Mouse (Mus musculus) brain, embryonic 18.5 days (tissue): ENCODE measurements around the gene Ppp1r27.
"Not testable (repeated sequence)": the region's sequence is repeated elsewhere in the genome, so short reads cannot be mapped to it uniquely, and the experiment has no call there.

Experiments
- DNase-seq: peaks from one replicate; pipeline ENCODE4 v3.0.0-alpha.2; 2012; ENCODE audit warnings: low read depth, low spot score

Ppp1r27 gene

GRCm38 (mm10) chr11:120515611-120516010 lies 35.3 kb downstream of the Ppp1r27 start:
- DNase-seq: no peak

- DNase-seq: not testable (repeated sequence)
Observed at GRCm38 (mm10) chr11:120514262-120514661, 36.7 kb downstream of the Ppp1r27 start.

- DNase-seq: no peak
Observed at GRCm38 (mm10) chr11:120512790-120513453, 38.0 kb downstream of the Ppp1r27 start.

- no peak for DNase-seq
Observed at GRCm38 (mm10) chr11:120510375-120511030, 40.4 kb downstream of the Ppp1r27 start.

GRCm38 (mm10) chr11:120509940-120510339 lies 41.0 kb downstream of the Ppp1r27 start:
- no peak for DNase-seq

- DNase-seq: no peak
Observed at GRCm38 (mm10) chr11:120508290-120508870, 42.6 kb downstream of the Ppp1r27 start.

GRCm38 (mm10) chr11:120507611-120508289 lies 43.2 kb downstream of the Ppp1r27 start:
- no peak for DNase-seq

DNA sequence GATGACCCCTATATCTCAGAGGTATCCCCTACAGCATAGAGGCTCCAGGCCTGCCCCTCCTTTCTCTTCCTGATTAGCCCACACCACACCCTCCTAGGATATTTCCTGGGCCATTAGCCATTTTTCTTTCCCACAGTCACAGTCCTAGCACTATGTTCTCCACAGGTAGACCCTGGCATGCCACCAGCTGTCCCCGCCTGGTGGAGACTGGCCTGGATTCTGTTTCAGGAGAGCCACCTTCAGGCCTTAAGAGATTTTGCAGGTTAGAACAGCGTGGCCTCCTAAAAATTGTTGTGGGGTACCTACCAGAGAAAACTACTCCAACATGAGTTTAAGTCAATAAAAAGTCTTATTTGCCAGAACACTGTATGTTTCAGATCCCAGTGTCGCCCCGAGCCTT lies 44.0 kb downstream of the Ppp1r27 start:
- DNase-seq: no peak

- no peak for DNase-seq
Observed at GRCm38 (mm10) chr11:120505661-120506060, 45.3 kb downstream of the Ppp1r27 start.

GRCm38 (mm10) chr11:120501701-120502100 lies 49.2 kb downstream of the Ppp1r27 start:
- DNase-seq: no peak

GRCm38 (mm10) chr11:120501018-120501417 lies 49.9 kb downstream of the Ppp1r27 start:
- no peak for DNase-seq

DNA sequence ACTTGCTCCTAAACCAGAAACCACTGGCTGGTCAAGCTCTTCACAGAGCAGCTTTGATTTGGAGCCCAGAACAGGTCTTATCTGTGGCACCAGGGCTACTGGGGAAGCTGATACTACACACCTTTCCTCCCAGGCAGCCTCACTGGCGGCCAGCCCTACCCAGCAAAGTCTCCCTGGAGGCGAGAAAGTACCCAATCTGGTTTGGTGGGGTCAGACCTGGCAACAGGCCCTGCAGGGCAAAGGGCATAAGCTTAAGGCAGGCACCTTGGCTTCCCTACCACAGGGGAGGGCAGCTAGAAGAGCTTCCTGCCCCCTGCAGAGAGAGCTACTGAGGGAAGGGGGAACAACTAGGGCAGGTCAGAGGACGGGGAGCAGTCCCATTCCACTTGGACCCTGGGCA lies 50.6 kb downstream of the Ppp1r27 start:
- no peak for DNase-seq
